Mouse (Mus musculus) CH12.LX (cell line): ENCODE measurements around the gene Leng9.

Experiments
- E2F4 ChIP-seq: IDR thresholded peaks from 2 replicates; pipeline ENCODE4 v1.6.1; 2011; ENCODE audit warnings: low read depth, low read length, improper control_type of control experiment; ENCODE audit not compliant: insufficient replicate concordance
- GABPA ChIP-seq: IDR thresholded peaks from 2 replicates; pipeline ENCODE4 v1.6.1; 2012; ENCODE audit warnings: low read depth, low read length, improper control_type of control experiment, inconsistent platforms; ENCODE audit not compliant: insufficient replicate concordance
- MAFK ChIP-seq: IDR thresholded peaks from 2 replicates; pipeline ENCODE4 v1.6.1; 2011; ENCODE audit warnings: low read length, improper control_type of control experiment; ENCODE audit not compliant: insufficient replicate concordance
- POLR2A ChIP-seq: IDR thresholded peaks from 2 replicates; pipeline ENCODE4 v1.6.1; 2011; ENCODE audit warnings: low read depth, mild to moderate bottlenecking, improper control_type of control experiment, low read length
- USF2 ChIP-seq: conservative IDR thresholded peaks from 2 replicates; pipeline ENCODE4 v1.6.1; 2011; ENCODE audit warnings: low read depth, low read length, improper control_type of control experiment

- no peak for TF ChIP-seq GABPA
- no peak for TF ChIP-seq POLR2A
- no peak for TF ChIP-seq E2F4
- no peak for TF ChIP-seq MAFK
- no peak for TF ChIP-seq USF2
Measured at GRCm38 (mm10) chr7:4119344-4119902, 30.8 kb downstream of the Leng9 start, which contains the start of gene Ttyh1.
